Mouse (Mus musculus) MEL (cell line): ENCODE results near the gene D6Ertd527e. TPM values are rescaled to one million over a fixed set of nuclear protein-coding genes. Genes with fewer than 3 reads are reported as not detected.

Source experiments
- DNase-seq: peaks from one replicate; pipeline ENCODE4 v3.0.0; 2011; ENCODE audit warnings: low read depth, low spot score
- H3K27ac ChIP-seq: 2 replicates; pipeline ENCODE4 v1.5.1; 2012; ENCODE audit warnings: low read depth, mild to moderate bottlenecking, control low read depth, low read length, moderate library complexity; ENCODE audit not compliant: control insufficient read depth
- H3K27me3 ChIP-seq, 2 experiments: fragments of 150-350 bp in 1 of 2; sonication (generic) in 1 of 2; 2 replicates each; pipeline ENCODE4 v1.6.1; 2012; ENCODE audit warnings: low read length in 2 of 2, mild to moderate bottlenecking in 2 of 2, improper control_type of control experiment in 1 of 2, moderate library complexity in 1 of 2; ENCODE audit not compliant: insufficient read depth in 2 of 2, control insufficient read depth in 1 of 2
- H3K36me3 ChIP-seq, 2 experiments: 2 replicates each; pipeline ENCODE4 v1.6.1; 2012 to 2014; ENCODE audit warnings: low read length in 2 of 2, improper control_type of control experiment in 1 of 2, inconsistent platforms in 1 of 2, mild to moderate bottlenecking in 1 of 2; ENCODE audit not compliant: insufficient read depth in 2 of 2, control insufficient read depth in 1 of 2
- H3K4me1 ChIP-seq, 2 experiments: fragments of 150-350 bp in 1 of 2; sonication (generic) in 1 of 2; 2 replicates each; pipeline ENCODE4 v1.6.1; 2012; ENCODE audit warnings: low read length in 2 of 2, improper control_type of control experiment in 1 of 2, mild to moderate bottlenecking in 1 of 2; ENCODE audit not compliant: insufficient read depth in 2 of 2, control insufficient read depth in 1 of 2
- H3K4me3 ChIP-seq, 2 experiments: fragments of 150-350 bp in 1 of 2; sonication (generic) in 1 of 2; 2 replicates each; pipeline ENCODE4 v1.5.1; 2012; ENCODE audit warnings: low read depth in 2 of 2, low read length in 2 of 2, mild to moderate bottlenecking in 2 of 2, moderate library complexity in 2 of 2, control low read depth in 1 of 2, improper control_type of control experiment in 1 of 2; ENCODE audit not compliant: control insufficient read depth in 1 of 2, insufficient read depth in 1 of 2
- H3K79me2 ChIP-seq: 2 replicates; pipeline ENCODE4 v1.6.1; 2012; ENCODE audit warnings: mild to moderate bottlenecking, low read length, moderate library complexity; ENCODE audit not compliant: control insufficient read depth, poor library complexity, insufficient read depth
- H3K9ac ChIP-seq: 2 replicates; pipeline ENCODE4 v1.6.1; 2012; ENCODE audit warnings: low read depth, mild to moderate bottlenecking, control low read depth, low read length, moderate library complexity; ENCODE audit not compliant: control insufficient read depth, poor library complexity, severe bottlenecking
- H3K9me3 ChIP-seq: fragments of 150-350 bp; sonication (generic); replicated peaks from 2 replicates; pipeline ENCODE4 v1.6.1; 2012; ENCODE audit warnings: mild to moderate bottlenecking, low read length, improper control_type of control experiment, moderate library complexity; ENCODE audit not compliant: insufficient read depth
- BHLHE40 ChIP-seq: IDR thresholded peaks from 2 replicates; pipeline ENCODE4 v1.6.1; 2012; ENCODE audit warnings: low read depth, mild to moderate bottlenecking, inconsistent platforms, low read length, improper control_type of control experiment, borderline replicate concordance
- CHD1 ChIP-seq: IDR thresholded peaks from 2 replicates; pipeline ENCODE4 v1.6.1; 2012; ENCODE audit warnings: low read depth, mild to moderate bottlenecking, inconsistent platforms, low read length, improper control_type of control experiment
- CHD2 ChIP-seq: IDR thresholded peaks from 2 replicates; pipeline ENCODE4 v1.6.1; 2011; ENCODE audit warnings: low read length, improper control_type of control experiment
- CTCF ChIP-seq, 3 experiments: IDR thresholded peaks in 2 of 3; conservative IDR thresholded peaks in 1 of 3; 2 replicates each; pipeline ENCODE4 v1.5.1; 2011 to 2012; ENCODE audit warnings: low read length in 3 of 3, low read depth in 2 of 3, mild to moderate bottlenecking in 2 of 3, improper control_type of control experiment in 1 of 3, inconsistent platforms in 1 of 3, mixed read lengths in 1 of 3, moderate library complexity in 1 of 3; ENCODE audit not compliant: control insufficient read depth in 1 of 3, insufficient read depth in 1 of 3, poor library complexity in 1 of 3, severe bottlenecking in 1 of 3
- EP300 ChIP-seq, 2 experiments: IDR thresholded peaks; 2 replicates each; pipeline ENCODE4 v1.6.1; 2011; ENCODE audit warnings: improper control_type of control experiment in 2 of 2, low read length in 2 of 2, low read depth in 1 of 2, mild to moderate bottlenecking in 1 of 2
- ETS1 ChIP-seq: IDR thresholded peaks from 2 replicates; pipeline ENCODE4 v1.6.1; 2012; ENCODE audit warnings: low read depth, mild to moderate bottlenecking, inconsistent platforms, low read length, improper control_type of control experiment, moderate library complexity
- GABPA ChIP-seq: IDR thresholded peaks from 2 replicates; pipeline ENCODE4 v1.6.1; 2012; ENCODE audit warnings: low read depth, mild to moderate bottlenecking, inconsistent platforms, low read length, improper control_type of control experiment, moderate library complexity
- GATA1 ChIP-seq: IDR thresholded peaks from 2 replicates; pipeline ENCODE4 v1.6.1; 2011; ENCODE audit warnings: low read depth, low read length, improper control_type of control experiment
- JUND ChIP-seq: IDR thresholded peaks from 2 replicates; pipeline ENCODE4 v1.6.1; 2011; ENCODE audit warnings: low read depth, mild to moderate bottlenecking, improper control_type of control experiment, low read length
- MAX ChIP-seq: IDR thresholded peaks from 2 replicates; pipeline ENCODE4 v1.6.1; 2011; ENCODE audit warnings: low read length, improper control_type of control experiment
- MXI1 ChIP-seq: IDR thresholded peaks from 2 replicates; pipeline ENCODE4 v1.6.1; 2011; ENCODE audit warnings: mild to moderate bottlenecking, low read depth, low read length, improper control_type of control experiment
- MYC ChIP-seq: IDR thresholded peaks from 2 replicates; pipeline ENCODE4 v1.6.1; 2011; ENCODE audit warnings: low read depth, mild to moderate bottlenecking, low read length, improper control_type of control experiment, moderate library complexity
- NELFE ChIP-seq: IDR thresholded peaks from 2 replicates; pipeline ENCODE4 v1.6.1; 2011; ENCODE audit warnings: low read depth, low read length, improper control_type of control experiment
- NRF1 ChIP-seq: IDR thresholded peaks from 2 replicates; pipeline ENCODE4 v1.6.1; 2014; ENCODE audit warnings: low read depth, mild to moderate bottlenecking, inconsistent platforms, low read length, improper control_type of control experiment, moderate library complexity; ENCODE audit not compliant: poor library complexity, insufficient read depth, severe bottlenecking
- POLR2A ChIP-seq, 2 experiments: IDR thresholded peaks; 2 replicates each; pipeline ENCODE4 v1.6.1; 2011 to 2012; ENCODE audit warnings: low read length in 2 of 2, mild to moderate bottlenecking in 2 of 2, control low read depth in 1 of 2, improper control_type of control experiment in 1 of 2, low read depth in 1 of 2, moderate library complexity in 1 of 2; ENCODE audit not compliant: control insufficient read depth in 1 of 2, insufficient read depth in 1 of 2, poor library complexity in 1 of 2
- POLR2AphosphoS2 ChIP-seq: IDR thresholded peaks from 2 replicates; pipeline ENCODE4 v1.6.1; 2011; ENCODE audit warnings: low read length, improper control_type of control experiment
- RAD21 ChIP-seq: IDR thresholded peaks from 2 replicates; pipeline ENCODE4 v1.6.1; 2011; ENCODE audit warnings: mild to moderate bottlenecking, low read depth, low read length, improper control_type of control experiment
- RCOR1 ChIP-seq: IDR thresholded peaks from 2 replicates; pipeline ENCODE4 v1.6.1; 2012; ENCODE audit warnings: low read depth, mild to moderate bottlenecking, inconsistent platforms, low read length, improper control_type of control experiment
- SIN3A ChIP-seq: IDR thresholded peaks from 2 replicates; pipeline ENCODE4 v1.6.1; 2012; ENCODE audit warnings: low read length, improper control_type of control experiment, inconsistent platforms
- SMC3 ChIP-seq: IDR thresholded peaks from 2 replicates; pipeline ENCODE4 v1.6.1; 2011; ENCODE audit warnings: low read depth, low read length, improper control_type of control experiment
- TAL1 ChIP-seq: IDR thresholded peaks from 2 replicates; pipeline ENCODE4 v1.6.1; 2012; ENCODE audit warnings: mild to moderate bottlenecking, inconsistent platforms, low read length, moderate library complexity, mixed read lengths
- TBP ChIP-seq: IDR thresholded peaks from 2 replicates; pipeline ENCODE4 v1.8.0; 2011; ENCODE audit warnings: low read depth, low read length, improper control_type of control experiment
- TCF12 ChIP-seq: IDR thresholded peaks from 2 replicates; pipeline ENCODE4 v1.6.1; 2014; ENCODE audit warnings: low read depth, mild to moderate bottlenecking, inconsistent platforms, low read length, improper control_type of control experiment, moderate library complexity
- UBTF ChIP-seq: IDR thresholded peaks from 2 replicates; pipeline ENCODE4 v1.6.1; 2012; ENCODE audit warnings: low read depth, mild to moderate bottlenecking, inconsistent platforms, low read length, improper control_type of control experiment, moderate library complexity, borderline replicate concordance; ENCODE audit not compliant: insufficient read depth
- ZKSCAN1 ChIP-seq: IDR thresholded peaks from 2 replicates; pipeline ENCODE4 v1.6.1; 2012; ENCODE audit warnings: low read depth, mild to moderate bottlenecking, inconsistent platforms, low read length, improper control_type of control experiment, moderate library complexity
- ZMIZ1 ChIP-seq: IDR thresholded peaks from 2 replicates; pipeline ENCODE4 v1.6.1; 2012; ENCODE audit warnings: low read depth, mild to moderate bottlenecking, inconsistent platforms, low read length, improper control_type of control experiment, moderate library complexity
- ZNF384 ChIP-seq: IDR thresholded peaks from 2 replicates; pipeline ENCODE4 v1.6.1; 2012; ENCODE audit warnings: low read depth, mild to moderate bottlenecking, inconsistent platforms, low read length, improper control_type of control experiment
- polyA plus RNA-seq, 2 experiments: library from polyadenylated mRNA; stranded (reverse) in 1 of 2; unstranded in 1 of 2; fragments of >175 nt in 1 of 2; fragments of >200 nt in 1 of 2; gene quantifications; 2 replicates each; pipeline versions ENCODE4 v1.2.1 to v1.2.4; 2012; ENCODE audit warnings: low replicate concordance in 2 of 2, low read depth in 1 of 2; ENCODE audit not compliant: insufficient read length in 2 of 2, insufficient read depth in 1 of 2, missing spikeins in 1 of 2
- total RNA-seq: library from RNA; depleted of rRNA; stranded (reverse); fragments of 300-350 nt; gene quantifications from 2 replicates; pipeline ENCODE4 v1.2.3, GENCODE M21; 2012

The D6Ertd527e gene
- total and polyA plus RNA-seq, 3 experiments = 0.06 TPM; not detected in 2

GRCm38 (mm10) chr6:87075092-87075685, 29.4 kb upstream of the D6Ertd527e start:
- Histone ChIP-seq H3K27me3 (no peaks in the 10 kb centered on the region), H3K27ac (peak overlapping the region; percentile 77), H3K79me2 (no peaks in the 10 kb centered on the region; the same call in 1 of the 2 replicates), H3K4me3 (no peak overlapping the region), H3K4me1 (peaks cover 30 to 31% of the 10 kb centered on the region in 2 experiments), H3K9ac (peak overlapping the region; percentile 37), H3K9me3 (no peaks in the 10 kb centered on the region), H3K36me3 (peaks cover 47 to 54% of the 10 kb centered on the region in 2 experiments)
- TF ChIP-seq UBTF = no peak
- TF ChIP-seq POLR2AphosphoS2 = no peak
- no peak for TF ChIP-seq GABPA
- peak; percentile 67 for TF ChIP-seq SIN3A
- peak; percentile 43; the same call in 1 of the 2 replicates for TF ChIP-seq BHLHE40
- TF ChIP-seq MAX = no peak
- no peak for TF ChIP-seq ZKSCAN1
- TF ChIP-seq TAL1 = 0 out of 2 replicates have a peak, but pooled peaks have one; percentile 13
- no peak for TF ChIP-seq ZMIZ1
- TF ChIP-seq MYC = 0 out of 2 replicates have a peak, but pooled peaks have one; percentile 48
- no peak for TF ChIP-seq POLR2A (IDR thresholded peaks at IDR 0.05; ENCODE audit: control insufficient read depth in 1 of 2, insufficient read depth in 1 of 2, low read depth in 1 of 2, low read length in 2 of 2, poor library complexity in 1 of 2)
- no peak for TF ChIP-seq CHD2
- TF ChIP-seq RCOR1 = no peak
- TF ChIP-seq TBP = 0 out of 2 replicates have a peak, but pooled peaks have one; percentile 30
- peak; percentile 91 for TF ChIP-seq ETS1
- no peak for TF ChIP-seq NELFE
- TF ChIP-seq GATA1 = no peak
- TF ChIP-seq JUND = no peak
- TF ChIP-seq MXI1 = peak; percentile 85
- no peak for TF ChIP-seq ZNF384
- peak; percentile 83 for TF ChIP-seq TCF12
- TF ChIP-seq CHD1 = no peak
- no peak for TF ChIP-seq NRF1
- TF ChIP-seq CTCF (IDR thresholded peaks at IDR 0.05 in 2 of 3, conservative IDR thresholded peaks at IDR 0.05 in 1 of 3; ENCODE audit: control insufficient read depth in 1 of 3, insufficient read depth in 1 of 3, low read depth in 2 of 3, low read length in 3 of 3, poor library complexity in 1 of 3, severe bottlenecking in 1 of 3) = no peak
- TF ChIP-seq SMC3 = no peak
- peak in 1 of 2 experiments; percentile 30; a peak in 2 of 4 replicates for TF ChIP-seq EP300 (IDR thresholded peaks at IDR 0.05; ENCODE audit: low read depth in 1 of 2, low read length in 2 of 2)
- TF ChIP-seq RAD21 = no peak
- DNase-seq = peak; percentile 72
